Mouse (Mus musculus) lung, embryonic 14.5 days (tissue): Measurements from ENCODE around the gene Prdm2. TPM values are rescaled to one million over a fixed set of nuclear protein-coding genes. Genes with fewer than 3 reads are reported as not detected.

Experiments
- ATAC-seq: fragments of 200-750 bp; cut with Nextera tagmentation; 2 replicates; pipeline ENCODE4 v1.8.0; 2017; ENCODE audit warnings: mild to moderate bottlenecking, moderate TSS enrichment, moderate library complexity; ENCODE audit not compliant: insufficient read depth
- DNase-seq: peaks from one replicate; pipeline ENCODE4 v3.0.0-alpha.2; 2015
- H3K27ac ChIP-seq: fragments of 300-500 bp; sonication (generic); 2 replicates; pipeline ENCODE4 v1.5.1; 2014; ENCODE audit warnings: low read depth, mild to moderate bottlenecking, moderate library complexity
- H3K27me3 ChIP-seq: fragments of 300-500 bp; sonication (generic); 2 replicates; pipeline ENCODE4 v1.6.1; 2014; ENCODE audit warnings: low read length, control low read depth; ENCODE audit not compliant: insufficient read depth
- H3K36me3 ChIP-seq: fragments of 300-500 bp; sonication (generic); 2 replicates; pipeline ENCODE4 v1.6.1; 2014; ENCODE audit warnings: control low read depth; ENCODE audit not compliant: insufficient read depth
- H3K4me1 ChIP-seq: fragments of 300-500 bp; sonication (generic); 2 replicates; pipeline ENCODE4 v1.6.1; 2014; ENCODE audit warnings: antibody characterized with exemption, control low read depth; ENCODE audit not compliant: insufficient read depth
- H3K4me2 ChIP-seq: fragments of 300-500 bp; sonication (generic); 2 replicates; pipeline ENCODE4 v1.6.1; 2014; ENCODE audit warnings: mild to moderate bottlenecking
- H3K4me3 ChIP-seq: fragments of 300-500 bp; sonication (generic); 2 replicates; pipeline ENCODE4 v1.5.1; 2014; ENCODE audit warnings: low read depth, low read length
- H3K9ac ChIP-seq: fragments of 300-500 bp; sonication (generic); 2 replicates; pipeline ENCODE4 v1.6.1; 2014
- H3K9me3 ChIP-seq: fragments of 300-500 bp; sonication (generic); 2 replicates; pipeline ENCODE4 v1.6.1; 2016; ENCODE audit warnings: low read depth, low read length, control low read depth
- CTCF ChIP-seq: IDR thresholded peaks from 2 replicates; pipeline ENCODE4 v1.5.1; 2016; ENCODE audit warnings: antibody characterized with exemption, low read depth
- WGBS: fragments of 180-500 bp; shearing (Covaris S2); extraction: QIAGEN DNeasy Blood & Tissue Kit; methylation state at CpG from one replicate; pipeline ENCODE4 v1.1.7; 2014; 5-methylcytosine and 5-hydroxymethylcytosine counted together
- polyA plus RNA-seq: library from polyadenylated mRNA; unstranded; fragments of >200 nt; fragmentation: Nextera tagmentation; extraction: Ambion mirVana; gene quantifications from 2 replicates; pipeline ENCODE4 v1.2.1, GENCODE M21; 2014

Gene Prdm2
- polyA plus RNA-seq, 1 experiment from 2014 or later = 12.0 TPM

DNA sequence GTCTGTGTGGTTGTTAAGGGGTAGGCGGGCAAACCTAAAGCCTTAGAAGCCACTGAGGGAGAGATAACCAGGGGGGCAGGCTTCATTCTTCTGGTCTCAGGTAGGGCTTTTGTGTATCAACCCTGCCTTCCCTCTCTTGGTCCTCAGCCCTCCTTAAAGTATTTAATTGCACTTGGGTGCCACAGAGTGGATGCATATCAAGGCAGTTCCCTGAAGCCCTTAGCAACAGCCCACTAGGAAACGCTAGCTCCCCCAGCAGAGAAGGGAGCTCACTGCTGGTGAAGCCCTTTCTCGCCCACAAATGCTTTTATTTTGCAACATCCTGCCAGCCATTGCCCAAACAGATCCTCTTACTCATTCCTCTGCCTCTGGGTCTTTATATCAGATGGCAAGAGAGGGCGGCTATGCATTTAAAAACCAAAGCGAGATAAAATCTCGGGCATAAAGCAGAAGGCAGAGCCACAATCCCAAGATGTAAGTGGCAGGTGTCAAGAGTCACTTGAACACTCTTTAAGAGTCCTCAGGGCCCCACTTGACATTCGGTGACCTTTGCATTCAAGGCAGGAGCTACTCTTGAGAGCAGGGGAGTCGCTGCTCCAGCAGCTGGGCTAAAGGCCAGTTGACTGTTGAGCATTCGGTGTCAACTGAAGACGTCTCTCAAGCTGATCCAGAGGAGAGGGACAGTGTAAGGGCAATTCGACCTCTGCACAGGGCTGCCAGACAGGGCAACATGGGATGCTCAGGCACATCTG lies 113.3 kb downstream of the Prdm2 start:
- no peaks in the 10 kb centered on the region for H3K36me3 ChIP-seq
- DNase-seq (peak; percentile 20), ATAC-seq (peak; percentile 42; the same call in 1 of the 2 replicates)
- no peak overlapping the region for H3K9ac ChIP-seq
- no peak for TF ChIP-seq CTCF
- H3K9me3 ChIP-seq = no peaks in the 10 kb centered on the region
- H3K27ac ChIP-seq = no peak overlapping the region
- H3K4me3 ChIP-seq = no peak overlapping the region
- no peaks in the 10 kb centered on the region for H3K27me3 ChIP-seq
- H3K4me2 ChIP-seq = no peak overlapping the region
- WGBS = 34% methylated on average over 11 of the region's 11 CpGs
- no peaks in the 10 kb centered on the region for H3K4me1 ChIP-seq

DNA sequence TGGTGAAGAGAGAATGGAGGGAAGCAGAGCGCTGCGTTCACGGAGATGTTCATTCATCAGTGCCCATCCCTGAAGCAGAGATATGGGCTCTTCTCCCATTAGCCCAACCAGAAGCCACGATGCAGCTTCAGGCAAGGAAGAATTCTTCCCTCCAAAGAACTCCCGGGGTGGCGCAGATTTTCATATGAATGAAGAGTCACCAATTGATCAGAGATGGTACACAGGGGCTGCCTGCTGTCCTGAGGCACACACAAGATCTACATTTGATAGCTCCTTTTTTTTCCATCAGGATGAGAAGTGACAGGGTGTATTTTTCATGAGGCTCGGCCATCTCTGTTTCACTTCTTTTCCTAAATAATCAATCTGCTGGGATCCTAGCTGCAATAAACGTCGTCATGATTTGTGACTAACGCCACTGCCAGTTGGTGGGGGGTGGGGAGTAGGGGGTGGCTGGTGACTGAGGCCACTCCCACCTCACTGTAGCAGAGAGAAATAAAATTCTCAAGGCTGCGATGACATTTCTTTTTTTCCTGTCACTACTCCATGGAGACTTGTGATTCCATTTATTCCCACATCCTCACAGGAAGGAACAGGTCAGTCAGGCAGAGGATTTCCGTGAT lies 120.6 kb downstream of the Prdm2 start:
- no peaks in the 10 kb centered on the region for H3K27me3 ChIP-seq

DNA sequence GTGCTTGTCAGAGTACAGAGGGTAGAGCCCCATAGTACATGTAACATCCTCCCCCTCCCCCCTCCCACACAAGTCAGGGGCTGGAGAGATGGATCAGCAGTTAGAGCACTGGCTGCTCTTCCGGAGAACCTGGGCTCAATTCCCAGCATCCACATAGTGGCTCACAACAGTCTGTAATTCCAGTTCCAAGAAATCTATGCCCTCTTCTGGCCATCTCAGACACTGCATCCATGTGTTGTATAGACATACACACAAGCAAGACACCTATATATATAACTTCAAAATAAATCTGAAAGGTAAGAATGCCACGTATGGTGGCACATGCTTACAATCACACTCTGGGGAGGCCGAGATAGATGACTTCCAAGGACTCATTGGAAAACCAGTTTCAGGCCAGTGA lies 122.2 kb downstream of the Prdm2 start:
- DNase-seq (no peak), ATAC-seq (no peak)
- Histone ChIP-seq H3K4me2 (no peak overlapping the region), H3K4me3 (no peak overlapping the region), H3K27ac (no peak overlapping the region), H3K4me1 (no peaks in the 10 kb centered on the region), H3K36me3 (no peaks in the 10 kb centered on the region), H3K9ac (no peak overlapping the region), H3K27me3 (no peaks in the 10 kb centered on the region), H3K9me3 (no peaks in the 10 kb centered on the region)
- WGBS = 97% methylated on average over 3 of the region's 3 CpGs
- TF ChIP-seq CTCF = no peak

More for the DNA sequence above, 120.6 kb downstream of the Prdm2 start:
- TF ChIP-seq CTCF = no peak
- ATAC-seq = no peak
- no peak overlapping the region for H3K4me3 ChIP-seq
- peak; percentile 13 for DNase-seq
- no peak overlapping the region for H3K4me2 ChIP-seq
- no peaks in the 10 kb centered on the region for H3K4me1 ChIP-seq
- H3K9ac ChIP-seq = no peak overlapping the region
- no peaks in the 10 kb centered on the region for H3K36me3 ChIP-seq
- WGBS = 32% methylated on average over 12 of the region's 12 CpGs
- H3K27ac ChIP-seq = no peak overlapping the region
- no peaks in the 10 kb centered on the region for H3K9me3 ChIP-seq

DNA sequence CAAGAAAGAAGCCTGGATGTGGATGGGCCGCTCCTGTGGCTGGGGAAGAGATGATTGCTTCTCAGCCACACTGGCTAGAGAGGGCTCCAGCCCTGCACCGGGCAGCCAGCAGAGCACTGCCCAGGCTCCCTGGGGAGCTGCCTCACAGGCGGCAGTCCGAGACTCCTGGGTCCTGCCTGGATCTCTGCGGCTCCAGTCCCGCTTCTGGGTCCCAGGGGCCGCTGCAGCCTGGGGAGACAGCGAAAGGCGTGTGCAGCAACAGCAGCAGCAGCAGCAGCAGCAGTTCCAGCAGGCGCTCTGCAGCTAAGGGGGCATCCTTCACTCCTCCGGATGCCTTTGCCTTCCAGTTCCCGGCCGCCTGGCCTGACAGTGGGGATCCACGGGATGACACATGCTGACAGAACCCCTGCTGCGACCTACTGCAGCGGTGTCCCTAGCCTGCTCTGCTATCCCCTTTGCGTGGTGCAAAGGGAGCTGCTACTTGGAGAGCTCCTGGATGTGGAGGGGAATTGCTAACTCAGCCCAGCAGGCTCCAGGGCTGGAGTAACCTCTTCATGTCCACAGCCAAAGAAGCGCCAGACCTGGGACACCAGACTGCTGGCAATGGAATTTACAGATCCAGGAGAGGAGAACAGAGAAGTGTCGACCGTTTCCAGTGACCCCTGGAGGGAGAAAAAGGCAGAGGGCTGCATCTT lies 138.6 kb downstream of the Prdm2 start:
- Histone ChIP-seq H3K27me3 (no peaks in the 10 kb centered on the region), H3K4me3 (peak overlapping the region; percentile 23), H3K36me3 (no peaks in the 10 kb centered on the region), H3K4me1 (peaks cover 5% of the 10 kb centered on the region; the same call in 1 of the 2 replicates), H3K4me2 (peak overlapping the region; percentile 53), H3K9me3 (no peaks in the 10 kb centered on the region), H3K9ac (peak overlapping the region; percentile 40), H3K27ac (no peak overlapping the region)
- TF ChIP-seq CTCF = 0 out of 2 replicates have a peak, but pooled peaks have one; percentile 21
- 3% methylated on average over 20 of the region's 20 CpGs for WGBS
- peak; percentile 51 for DNase-seq
- peak; percentile 52; the same call in 1 of the 2 replicates for ATAC-seq

GRCm38 (mm10) chr4:143071791-143072190 lies 141.0 kb downstream of the Prdm2 start:
- DNase-seq = peak; percentile 44
- H3K9ac ChIP-seq = no peak overlapping the region
- no peak for ATAC-seq
- no peaks in the 10 kb centered on the region for H3K27me3 ChIP-seq
- H3K4me2 ChIP-seq = no peak overlapping the region
- H3K36me3 ChIP-seq = no peaks in the 10 kb centered on the region
- WGBS = 38% methylated on average over 8 of the region's 8 CpGs
- H3K4me3 ChIP-seq = no peak overlapping the region
- no peaks in the 10 kb centered on the region for H3K9me3 ChIP-seq
- H3K27ac ChIP-seq = no peak overlapping the region
- peaks cover 5% of the 10 kb centered on the region; the same call in 1 of the 2 replicates for H3K4me1 ChIP-seq
- TF ChIP-seq CTCF = no peak

GRCm38 (mm10) chr4:143067006-143067405 lies 145.8 kb downstream of the Prdm2 start:
- H3K36me3 ChIP-seq = no peaks in the 10 kb centered on the region
- H3K9ac ChIP-seq = no peak overlapping the region
- ATAC-seq (no peak), DNase-seq (no peak)
- H3K9me3 ChIP-seq = no peaks in the 10 kb centered on the region
- H3K27me3 ChIP-seq = no peaks in the 10 kb centered on the region
- no peak overlapping the region for H3K27ac ChIP-seq
- no peak overlapping the region for H3K4me3 ChIP-seq
- TF ChIP-seq CTCF = no peak
- 81% methylated on average over 9 of the region's 9 CpGs for WGBS
- no peak overlapping the region for H3K4me2 ChIP-seq
- no peaks in the 10 kb centered on the region for H3K4me1 ChIP-seq
